Mouse (Mus musculus): Measurements from ENCODE around the gene Syt16. TPM values are rescaled to one million over a fixed set of nuclear protein-coding genes. Genes with fewer than 3 reads are reported as not detected.
A peak's percentile ranks its signal among the peaks of the same experiment; 100 is the strongest.

The Syt16 gene
- total RNA-seq (2021): 10 to 100 TPM; 52.5 to 58.8 TPM
- long read RNA-seq, full-length matches to known transcripts: 67 of 140 reads
- long read RNA-seq, partial matches to known transcripts: 9 of 140 reads
- long read RNA-seq, other reads (novel, unspliced or antisense): 64 of 140 reads

DNA sequence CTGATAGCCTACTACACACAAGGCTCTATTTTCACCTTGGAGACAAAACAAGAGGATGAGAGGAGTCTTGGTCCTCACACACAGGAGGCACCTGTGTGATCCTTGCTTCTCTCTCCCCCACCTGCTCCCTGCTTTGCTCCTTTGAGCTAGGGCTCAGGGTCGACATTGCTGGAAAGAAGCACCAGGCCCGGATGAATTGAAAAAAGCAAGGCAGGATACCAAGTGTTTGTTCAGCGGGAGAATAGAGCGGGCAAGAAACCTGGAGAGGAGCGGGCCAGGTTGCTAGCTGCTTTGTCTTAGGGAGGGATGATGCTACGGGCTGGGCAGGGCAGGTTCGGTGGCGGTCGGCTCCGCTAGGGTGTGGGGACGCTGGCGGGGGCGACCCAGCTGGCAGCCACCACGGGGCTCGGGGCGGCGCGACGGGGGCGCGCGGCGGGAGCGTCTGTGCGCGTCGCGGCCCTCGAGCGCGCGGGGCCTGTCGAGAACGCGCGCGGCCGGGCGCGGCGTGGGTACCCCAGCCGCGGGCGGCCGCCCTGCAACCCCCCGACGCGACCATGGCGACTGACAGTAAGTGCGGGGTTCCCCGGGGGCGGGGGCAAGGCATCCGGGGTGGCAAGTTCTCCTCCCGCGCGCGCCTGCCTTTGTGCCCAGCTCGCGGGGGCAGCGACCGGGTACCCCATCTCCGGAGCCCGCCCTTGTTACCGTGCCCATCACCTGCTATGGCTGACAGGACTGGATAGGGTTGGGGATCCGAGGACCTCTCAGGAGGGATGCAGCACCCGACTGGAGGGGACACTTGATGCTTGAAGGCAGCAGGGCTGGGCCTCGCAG lies at the start of gene Syt16:
TSS of gene Syt16 (plus strand) at position 365 of the 831 bp plus-strand sequence.
- DNase-seq (ENCODE audit: low spot score in 2 of 2): peak; percentile 45 to 59

DNA sequence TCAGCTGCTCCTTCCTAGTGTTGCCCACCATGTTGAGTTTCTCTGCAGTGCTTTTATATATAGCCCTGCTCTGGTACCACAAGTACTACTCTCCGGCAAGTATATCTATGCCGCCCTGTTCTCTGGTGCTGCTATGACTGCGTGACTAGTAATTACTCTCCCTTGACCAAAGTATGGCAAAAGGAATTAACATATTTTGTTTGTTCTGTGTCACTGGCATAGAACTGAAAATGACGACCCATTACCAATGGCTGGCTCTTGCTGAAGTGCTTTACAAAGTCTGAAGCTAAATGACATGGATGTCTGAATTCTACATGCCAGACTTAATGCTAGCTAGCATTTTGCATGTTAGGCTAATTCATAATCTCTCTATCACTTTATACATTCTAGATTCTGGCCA lies 49.0 kb upstream of the Syt16 start:
- DNase-seq (ENCODE audit: low spot score in 2 of 2): no peak

DNA sequence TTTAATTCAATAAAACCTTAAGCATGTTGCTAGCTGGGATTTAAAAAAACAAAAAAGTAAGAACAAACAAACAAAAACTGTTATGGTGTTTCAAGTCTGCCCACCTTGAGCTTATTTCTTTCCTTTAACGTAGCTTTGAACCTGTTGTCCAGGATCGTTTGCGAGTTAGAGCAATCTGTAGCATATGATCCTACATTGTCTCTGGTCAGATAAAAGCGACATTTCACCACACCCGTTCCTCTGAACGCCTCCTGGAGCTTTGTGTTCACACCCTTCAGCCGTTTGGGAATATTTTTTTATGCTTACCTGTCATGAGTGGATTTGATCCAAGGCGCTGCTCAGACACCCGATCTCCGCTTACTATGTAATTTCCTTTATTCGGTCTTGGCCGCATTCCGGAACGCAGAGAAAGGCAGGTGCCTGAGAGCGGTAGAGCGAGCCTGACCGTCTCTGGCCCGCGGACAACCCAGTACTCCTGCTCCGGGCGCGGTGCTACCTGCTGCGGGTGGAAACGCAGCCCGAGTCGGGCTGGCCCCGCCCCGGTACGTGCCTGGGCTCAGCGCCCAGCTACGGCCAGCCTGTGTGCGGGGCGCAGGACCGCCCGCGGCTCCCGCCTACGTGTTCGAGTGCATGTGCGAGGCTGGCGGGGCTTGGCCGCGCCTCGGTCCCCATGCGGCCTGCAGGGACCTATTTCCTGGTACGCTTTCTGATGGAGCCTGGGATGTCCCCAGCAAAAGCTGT lies 48.0 kb upstream of the Syt16 start:
- DNase-seq (ENCODE audit: low spot score in 2 of 2): peak; percentile 14 to 35

DNA sequence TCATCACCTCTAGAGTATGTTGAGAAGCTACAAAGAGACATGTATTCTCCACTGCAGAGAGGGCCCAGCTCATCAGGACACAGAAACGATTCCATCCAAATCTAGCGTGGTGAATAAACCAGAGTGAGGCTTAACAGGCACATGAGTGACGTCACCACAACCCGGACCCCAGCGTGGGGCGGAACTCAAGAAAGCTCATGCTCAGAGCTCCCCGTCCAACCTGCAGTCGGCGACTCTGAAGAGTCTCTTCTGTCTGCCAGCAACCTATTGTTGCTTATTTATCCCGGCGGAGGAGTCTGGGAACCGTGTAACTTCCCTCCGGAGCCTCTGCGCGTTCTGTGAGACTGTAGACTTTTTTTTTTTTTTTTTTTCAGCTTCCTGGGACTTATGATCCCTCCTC lies 44.6 kb upstream of the Syt16 start:
- DNase-seq (ENCODE audit: low spot score in 2 of 2): no peak

DNA sequence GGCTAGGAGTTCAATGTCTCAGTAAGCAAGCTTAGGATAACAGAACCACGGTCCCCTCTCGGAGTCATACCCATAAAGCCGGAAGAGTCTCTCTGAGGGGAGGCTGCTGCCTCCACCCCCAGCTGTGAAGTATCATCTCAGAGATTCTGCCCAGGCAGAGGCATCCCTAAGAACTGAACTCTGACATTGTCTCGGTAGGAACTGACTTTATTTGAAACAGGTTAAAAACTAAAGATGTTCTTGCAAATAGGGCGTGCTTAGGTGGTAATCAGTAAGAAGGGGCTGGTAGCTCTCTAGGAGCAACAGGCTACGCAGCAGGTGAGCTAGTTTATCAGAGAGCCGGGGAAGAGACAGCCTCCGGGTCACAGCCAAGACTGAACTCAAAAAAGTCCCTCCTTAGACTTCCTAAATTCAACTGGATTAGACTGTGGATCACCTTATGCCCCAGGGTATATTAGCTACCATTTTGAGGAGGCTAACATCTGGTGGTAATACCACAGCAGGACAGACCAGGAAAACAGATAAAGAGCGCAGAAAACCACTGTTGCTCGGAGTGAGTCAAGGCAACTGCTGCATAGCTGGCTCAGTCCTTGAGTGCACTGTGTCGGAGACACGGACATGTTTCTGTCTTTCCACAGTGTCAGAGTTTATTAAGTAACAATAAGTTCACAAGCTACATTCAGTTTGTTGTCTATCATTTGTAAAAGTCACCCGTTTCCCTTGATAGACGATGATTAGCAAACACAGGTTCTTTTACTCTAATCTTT lies 43.9 kb upstream of the Syt16 start:
- DNase-seq (ENCODE audit: low spot score in 2 of 2): no peak

DNA sequence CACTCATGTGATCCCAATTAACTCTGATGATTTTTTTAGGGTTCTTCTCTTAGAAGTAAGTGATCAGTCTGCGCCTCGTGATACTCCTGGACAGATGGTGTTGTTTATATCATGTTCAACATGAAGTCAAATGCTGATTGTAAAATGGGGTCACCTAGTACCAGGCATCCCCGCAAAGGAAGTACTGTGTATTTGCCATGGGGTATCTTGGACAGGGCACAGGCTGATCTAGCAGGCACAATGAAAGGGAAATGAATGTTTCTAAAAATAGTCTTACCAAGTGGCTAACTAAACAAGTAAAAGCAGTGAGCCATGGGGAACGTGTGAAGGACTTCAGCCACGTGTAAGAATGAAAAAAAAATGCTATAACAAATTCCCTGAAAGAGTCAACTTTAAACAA lies 42.7 kb upstream of the Syt16 start:
- DNase-seq (ENCODE audit: low spot score in 2 of 2): no peak

DNA sequence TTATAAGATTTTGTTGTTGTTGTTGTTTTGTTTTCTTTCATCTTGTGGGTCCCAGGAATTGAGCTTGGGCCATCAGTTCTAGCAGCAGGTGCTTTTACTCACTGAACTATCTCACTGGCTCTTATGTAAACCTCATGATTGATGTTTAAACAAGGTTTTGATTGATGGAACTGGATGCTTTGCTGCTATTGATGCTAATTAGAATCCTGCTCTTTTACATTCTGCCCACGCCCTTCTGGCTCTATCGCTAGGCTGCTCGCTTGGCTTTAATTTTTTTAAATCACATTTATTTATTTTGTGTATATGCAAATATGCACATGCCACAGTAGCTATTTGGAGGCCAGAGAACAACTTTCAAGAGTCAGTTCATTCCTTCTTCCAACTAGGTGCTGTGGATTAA lies 39.8 kb upstream of the Syt16 start:
- DNase-seq (ENCODE audit: low spot score in 2 of 2): peak; percentile 73 to 91

DNA sequence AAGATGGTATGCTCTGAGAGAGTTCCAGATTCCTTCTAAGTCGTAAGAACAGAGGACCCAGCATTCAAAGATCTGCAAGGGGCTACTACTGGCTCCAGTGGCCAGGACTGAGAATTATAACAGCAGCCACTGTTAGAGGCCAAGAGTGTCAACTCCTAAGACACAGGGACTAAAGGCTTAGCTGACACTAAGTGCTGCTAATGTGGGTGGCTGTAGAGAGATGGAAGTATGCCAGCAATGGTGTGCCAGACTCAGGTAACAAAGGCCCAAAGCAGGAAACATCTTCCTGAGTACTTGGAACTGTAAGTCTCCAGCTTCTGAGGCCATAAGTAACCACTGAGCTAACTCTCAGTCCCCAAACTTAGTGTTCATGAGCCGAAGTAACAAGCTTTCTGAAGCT lies 38.6 kb upstream of the Syt16 start:
- DNase-seq (ENCODE audit: low spot score in 2 of 2): no peak

DNA sequence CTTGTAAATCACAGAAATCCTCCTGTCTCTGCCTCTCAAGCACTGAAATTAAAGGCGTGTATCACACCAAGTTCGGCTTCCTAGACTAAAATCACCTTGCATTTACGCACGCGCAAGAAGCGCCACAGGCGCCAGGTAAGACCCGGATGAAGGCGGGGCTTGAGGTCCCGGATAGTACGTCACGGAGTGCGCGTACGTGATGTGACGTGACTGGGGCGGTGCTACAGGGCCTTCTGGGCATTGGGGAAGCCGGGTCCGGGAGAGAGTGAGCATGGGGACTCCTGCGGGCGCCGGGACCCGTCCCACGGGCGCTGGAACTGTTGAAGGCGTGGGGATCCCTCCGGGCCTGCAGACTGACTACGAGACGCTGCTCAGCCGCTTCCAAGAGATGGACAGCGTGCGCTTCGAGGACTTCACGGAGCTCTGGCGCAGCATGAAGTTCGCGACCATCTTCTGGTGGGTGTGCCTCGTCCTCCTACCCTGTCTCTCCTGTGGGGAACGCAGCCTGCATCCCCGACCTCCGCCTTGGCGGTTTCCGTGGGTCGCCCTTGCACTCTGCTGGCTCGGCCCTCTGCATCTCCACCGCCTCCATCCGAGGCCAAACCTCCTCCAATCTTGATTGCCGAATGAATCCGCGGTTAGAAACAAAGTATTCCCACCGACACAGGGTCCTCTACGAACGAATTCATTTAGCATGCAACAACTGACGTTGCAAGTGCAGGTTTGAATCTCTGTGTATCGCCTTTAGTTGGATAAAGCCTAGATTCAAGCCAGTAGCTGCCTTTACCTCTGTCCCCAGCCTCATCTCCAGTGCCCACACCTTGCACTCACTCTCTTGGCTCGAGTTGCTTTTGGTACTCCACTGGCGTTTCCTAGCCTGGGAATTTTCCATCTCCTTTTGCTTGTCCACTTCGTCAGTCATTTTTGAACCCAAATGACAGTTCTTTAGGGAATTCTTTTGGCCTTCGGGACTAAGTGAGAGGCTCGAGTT lies 32.9 kb upstream of the Syt16 start, which contains the start of gene Snapc1:
TSS of gene Snapc1 (plus strand) at position 191 of the 991 bp plus-strand sequence.
- peak; percentile 96 to 99 for DNase-seq (ENCODE audit: low spot score in 2 of 2)

DNA sequence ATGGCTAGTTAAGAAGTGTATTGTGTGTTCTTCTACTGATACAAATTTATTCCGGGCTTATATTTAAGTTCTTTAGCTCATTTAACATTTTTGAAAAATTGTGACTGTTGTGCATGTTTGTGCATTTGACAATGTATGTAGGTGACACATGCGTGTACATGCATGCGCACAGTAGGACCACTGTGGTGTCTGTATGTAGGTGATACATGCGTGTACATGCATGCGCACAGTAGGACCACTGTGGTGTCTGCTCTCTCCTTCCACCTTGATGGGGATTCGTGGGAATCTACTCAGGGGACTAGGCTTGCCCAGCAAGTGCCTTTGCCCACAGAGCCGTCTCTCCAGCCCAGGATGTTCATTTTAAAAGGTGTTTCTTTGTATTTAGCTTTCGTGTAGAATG lies 28.3 kb upstream of the Syt16 start:
- no peak for DNase-seq (ENCODE audit: low spot score in 2 of 2)

DNA sequence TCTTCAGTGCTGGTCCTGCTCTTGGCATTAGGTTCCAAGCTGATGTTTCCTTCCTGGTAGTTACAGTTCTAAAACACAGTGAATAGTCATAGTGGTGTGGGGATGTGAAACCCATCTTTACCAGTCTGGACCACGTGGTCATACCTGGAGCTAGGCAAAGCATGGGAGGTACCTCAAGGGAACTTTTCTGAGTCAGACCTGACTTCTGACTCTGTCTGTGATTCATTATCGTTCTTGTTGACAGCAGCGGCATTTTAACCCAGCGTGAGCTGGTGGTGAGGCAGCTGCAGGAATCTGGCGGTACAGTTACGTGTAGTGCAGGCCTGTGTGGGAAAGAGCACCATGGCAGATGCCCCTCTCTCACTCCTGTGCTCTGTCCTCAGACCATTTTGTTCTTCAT lies 22.9 kb upstream of the Syt16 start:
- no peak for DNase-seq (ENCODE audit: low spot score in 2 of 2)

DNA sequence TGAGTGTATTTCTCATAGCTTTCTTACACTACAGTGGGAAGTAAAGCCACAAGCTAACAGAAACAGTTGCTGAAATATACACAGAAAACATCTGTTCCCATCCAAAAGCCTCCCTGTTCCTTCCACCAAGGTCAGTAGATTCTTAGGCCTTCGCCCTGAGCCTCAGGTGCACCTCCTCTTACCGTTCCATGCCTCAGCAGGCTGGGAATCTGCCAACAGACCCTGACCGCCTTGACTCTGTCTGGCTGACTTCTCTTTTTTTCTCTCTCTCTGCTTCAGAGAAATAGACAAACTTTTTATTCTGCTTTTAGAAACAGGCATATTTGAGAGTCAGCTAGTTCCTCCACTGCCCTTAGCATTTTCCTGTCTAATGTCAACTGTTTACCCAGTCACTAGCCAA lies 19.3 kb upstream of the Syt16 start:
- no peak for DNase-seq (ENCODE audit: low spot score in 2 of 2)

DNA sequence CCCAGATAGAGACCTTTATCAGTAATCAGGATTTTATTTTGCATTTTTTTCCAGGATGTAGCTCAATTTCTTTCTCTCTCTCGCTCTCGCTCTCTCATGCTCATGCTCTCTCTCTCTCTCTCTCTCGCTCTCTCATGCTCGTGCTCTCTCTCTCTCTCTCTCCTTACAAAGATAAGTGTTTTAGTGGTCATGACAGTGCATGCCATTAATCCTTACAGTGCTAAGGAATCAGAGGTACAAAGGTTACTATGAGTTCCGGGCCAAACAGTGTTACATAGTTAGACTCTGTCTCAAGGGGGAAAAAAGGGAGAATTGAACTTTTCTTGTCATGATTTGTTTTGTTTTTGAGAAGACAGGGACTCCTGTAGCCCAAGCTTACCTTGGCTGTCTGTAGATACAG lies 17.8 kb upstream of the Syt16 start:
- DNase-seq (ENCODE audit: low spot score in 2 of 2): no peak

DNA sequence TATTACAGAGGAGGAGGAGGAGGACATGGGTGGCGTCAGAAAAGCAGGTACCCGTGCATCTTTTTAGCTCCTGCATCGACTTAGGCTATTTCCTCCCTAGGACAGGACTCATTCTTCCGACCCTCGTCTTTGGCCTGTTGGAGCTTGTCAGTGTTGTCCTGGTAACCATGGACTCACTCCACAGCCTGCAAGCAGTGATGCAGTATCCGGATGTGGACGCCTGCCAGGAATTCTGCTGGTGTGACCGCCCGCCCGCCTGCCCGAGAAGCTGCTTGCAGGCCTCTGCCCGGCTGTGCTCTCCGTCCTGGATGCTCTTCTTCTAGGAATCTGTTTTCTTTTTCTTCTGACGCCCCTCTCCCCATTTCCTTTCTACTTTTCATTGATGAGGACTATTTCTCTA lies 14.9 kb upstream of the Syt16 start:
- DNase-seq (ENCODE audit: low spot score in 2 of 2): peak; percentile 54 to 77

DNA sequence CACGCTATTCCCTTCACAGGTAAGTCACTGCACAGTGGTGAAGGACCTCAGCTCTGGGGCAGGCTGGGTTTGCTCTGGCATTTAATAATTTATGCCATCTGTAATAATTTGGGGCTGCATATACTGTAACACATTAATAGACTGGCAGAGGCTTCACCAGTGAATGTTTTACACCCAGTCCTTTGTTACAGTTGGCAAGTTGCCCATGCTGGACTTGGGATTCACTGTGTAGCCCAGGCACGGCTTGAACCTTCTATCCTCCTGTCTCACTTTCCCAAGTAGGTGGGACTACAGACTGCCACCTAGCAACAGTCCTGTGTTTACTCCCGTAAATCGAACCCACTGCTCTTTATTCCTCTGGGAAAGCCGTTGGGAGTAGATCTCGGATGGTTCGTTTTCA lies 11.2 kb upstream of the Syt16 start:
- DNase-seq (ENCODE audit: low spot score in 2 of 2): no peak

DNA sequence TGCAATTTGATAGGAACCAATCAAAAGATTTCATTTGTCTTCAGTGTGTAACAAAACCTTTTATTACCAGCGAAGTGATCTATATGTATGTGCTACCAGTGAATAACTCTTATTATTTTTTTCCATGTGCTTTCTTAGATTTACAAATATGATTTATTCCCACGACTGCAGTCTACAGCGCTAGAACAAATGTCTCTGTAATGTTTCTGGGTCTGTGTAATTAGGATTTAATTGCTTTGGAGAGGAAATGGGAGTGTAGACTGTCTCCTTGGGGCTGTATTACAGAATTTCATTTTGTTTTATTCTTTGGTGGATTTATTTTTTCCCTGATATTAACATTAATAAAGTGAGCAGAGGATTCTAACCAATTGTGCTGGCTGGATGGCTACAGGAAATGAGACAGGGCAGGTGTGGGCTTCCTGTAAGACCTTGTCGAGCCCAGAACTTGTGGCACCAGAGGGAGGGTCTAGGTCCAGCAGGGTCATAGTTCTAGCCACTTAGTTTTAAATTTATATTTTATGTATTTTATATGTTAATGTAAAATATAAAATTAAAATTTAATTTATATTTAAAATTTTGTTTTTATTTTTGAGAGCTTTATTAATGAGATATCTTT lies 9.0 kb upstream of the Syt16 start:
- no peak for DNase-seq (ENCODE audit: low spot score in 2 of 2)

DNA sequence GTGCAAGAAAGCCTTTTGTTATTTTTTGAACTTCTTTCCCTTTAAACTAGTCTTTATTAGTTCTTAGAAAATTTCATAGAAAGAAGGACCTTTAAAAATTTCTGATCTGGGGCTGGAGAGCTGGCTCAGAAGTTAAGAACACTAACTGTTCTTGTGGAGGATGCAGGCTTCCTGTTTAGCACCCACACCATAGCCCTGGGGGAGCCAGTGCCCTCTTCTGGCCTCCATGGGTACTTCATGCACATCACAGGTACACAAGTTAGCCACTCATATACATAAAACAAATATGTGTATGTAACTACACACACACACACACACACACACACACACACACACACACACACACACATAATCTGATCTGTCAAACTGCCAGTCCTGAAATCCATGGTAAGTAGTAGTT lies 7.9 kb upstream of the Syt16 start:
- DNase-seq (ENCODE audit: low spot score in 2 of 2): peak in 1 of 2 experiments; percentile 31

DNA sequence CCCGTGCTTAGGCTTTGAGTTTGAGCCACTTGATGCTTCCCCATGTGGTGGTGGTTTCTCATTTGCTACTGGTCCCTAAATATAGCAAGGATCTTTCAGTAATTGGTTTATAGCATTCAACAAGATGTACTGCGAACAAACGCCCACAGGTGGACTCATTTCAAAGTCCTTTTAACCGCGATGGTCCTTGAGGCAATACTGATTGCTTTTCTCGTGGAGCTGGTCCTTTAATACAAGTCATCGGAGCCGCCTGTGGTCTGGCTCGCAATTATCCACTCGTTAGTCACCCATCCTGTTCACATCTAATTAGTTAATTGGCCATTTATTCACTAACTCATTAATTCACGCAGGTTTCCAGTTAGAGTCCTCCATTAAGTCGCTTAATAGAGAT lies 560 bp upstream of the Syt16 start:
- DNase-seq (ENCODE audit: low spot score in 2 of 2): peak; percentile 27 to 56

DNA sequence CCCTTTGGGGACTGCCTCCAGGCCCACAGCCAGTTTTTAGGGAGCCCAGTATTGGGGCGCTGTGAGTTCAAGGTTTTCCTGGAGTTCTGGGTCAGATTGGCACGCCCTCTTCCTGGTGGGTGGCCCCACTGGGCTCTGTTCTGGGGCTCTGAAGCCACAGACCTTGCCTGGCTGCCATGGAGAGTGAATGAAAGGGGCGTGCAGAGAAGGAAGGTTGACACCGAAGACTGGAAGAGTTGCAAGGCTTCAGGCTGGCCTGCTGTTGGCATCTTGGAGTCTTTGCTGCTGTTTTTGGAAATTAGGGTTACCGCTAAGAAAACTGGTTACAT lies 631 bp downstream of the Syt16 start:
- no peak for DNase-seq (ENCODE audit: low spot score in 2 of 2)

DNA sequence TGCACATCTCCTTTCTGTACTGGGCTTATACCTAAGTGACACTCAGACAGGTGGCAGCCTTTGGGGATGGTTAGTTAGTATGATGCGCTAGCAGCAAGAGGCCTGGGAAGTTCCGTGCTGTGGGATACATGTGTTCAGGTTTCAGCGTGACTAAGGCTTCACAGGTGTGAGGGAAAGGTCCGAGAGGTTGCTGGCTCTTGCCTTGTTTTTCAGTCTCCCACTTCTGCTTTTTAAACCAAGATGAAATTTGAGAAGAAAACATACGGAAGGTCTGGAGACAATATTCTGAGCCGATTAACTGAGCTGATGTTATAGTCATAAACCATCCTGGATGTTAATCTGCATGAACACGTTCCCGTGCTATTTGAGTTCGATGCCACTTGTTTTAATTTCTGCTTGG lies 5.0 kb downstream of the Syt16 start:
- no peak for DNase-seq (ENCODE audit: low spot score in 2 of 2)

Measured in layer of hippocampus, adult 18-20 months (tissue).